Mouse (Mus musculus): ENCODE data around the gene Hoxa1. TPM values are rescaled to one million over a fixed set of nuclear protein-coding genes. Genes with fewer than 3 reads are reported as not detected.

Hoxa1 gene
- total RNA-seq, 2 experiments from 2014 or later, result 0.19 to 0.23 TPM

GRCm38 (mm10) chr6:52189909-52190308 lies 31.8 kb upstream of the Hoxa1 start:
- no peak for DNase-seq

GRCm38 (mm10) chr6:52189172-52189591 lies 31.1 kb upstream of the Hoxa1 start:
- DNase-seq, result no peak

- no peak for DNase-seq
These were observed 28.4 kb upstream of the Hoxa1 start for GRCm38 (mm10) chr6:52186500-52186899.

GRCm38 (mm10) chr6:52185834-52186233 lies 27.7 kb upstream of the Hoxa1 start:
- no peak for DNase-seq

- DNase-seq, result no peak
These were observed 27.1 kb upstream of the Hoxa1 start for GRCm38 (mm10) chr6:52185222-52185621.

- DNase-seq, result no peak
These were observed 26.6 kb upstream of the Hoxa1 start for GRCm38 (mm10) chr6:52184668-52185067.

GRCm38 (mm10) chr6:52183311-52184080 lies 25.4 kb upstream of the Hoxa1 start:
- DNase-seq, result no peak

GRCm38 (mm10) chr6:52182793-52183192 lies 24.7 kb upstream of the Hoxa1 start:
- no peak for DNase-seq

GRCm38 (mm10) chr6:52182030-52182429 lies 23.9 kb upstream of the Hoxa1 start:
- no peak for DNase-seq

- DNase-seq, result no peak
These were observed 22.6 kb upstream of the Hoxa1 start for GRCm38 (mm10) chr6:52180726-52181125.

- DNase-seq, result no peak
These were observed 22.1 kb upstream of the Hoxa1 start for GRCm38 (mm10) chr6:52180213-52180710.

- no peak for DNase-seq
These were observed 21.6 kb upstream of the Hoxa1 start for GRCm38 (mm10) chr6:52179690-52180089.

GRCm38 (mm10) chr6:52178918-52179665 lies 21.0 kb upstream of the Hoxa1 start:
- no peak for DNase-seq

- DNase-seq, result no peak
These were observed 19.7 kb upstream of the Hoxa1 start for GRCm38 (mm10) chr6:52177806-52178205.

- no peak for DNase-seq
These were observed 19.1 kb upstream of the Hoxa1 start, which contains the start of gene 5730596B20Rik for GRCm38 (mm10) chr6:52177061-52177735. 5730596B20Rik (plus strand) TSS chr6:52177498.

GRCm38 (mm10) chr6:52176391-52176790 lies 18.3 kb upstream of the Hoxa1 start:
- no peak for DNase-seq

GRCm38 (mm10) chr6:52175864-52176263 lies 17.7 kb upstream of the Hoxa1 start:
- DNase-seq, result peak; percentile 31

GRCm38 (mm10) chr6:52174968-52175751 lies 17.0 kb upstream of the Hoxa1 start:
- DNase-seq, result peak; percentile 27

GRCm38 (mm10) chr6:52173648-52174047 lies 15.5 kb upstream of the Hoxa1 start:
- DNase-seq, result no peak

- peak; percentile 76 for DNase-seq
These were observed 14.4 kb upstream of the Hoxa1 start for GRCm38 (mm10) chr6:52172501-52172900.

GRCm38 (mm10) chr6:52171938-52172337 lies 13.8 kb upstream of the Hoxa1 start:
- no peak for DNase-seq

GRCm38 (mm10) chr6:52171331-52171730 lies 13.2 kb upstream of the Hoxa1 start:
- DNase-seq, result no peak
